Mouse (Mus musculus): ENCODE measurements around the gene Angel1.

Angel1 gene

DNA sequence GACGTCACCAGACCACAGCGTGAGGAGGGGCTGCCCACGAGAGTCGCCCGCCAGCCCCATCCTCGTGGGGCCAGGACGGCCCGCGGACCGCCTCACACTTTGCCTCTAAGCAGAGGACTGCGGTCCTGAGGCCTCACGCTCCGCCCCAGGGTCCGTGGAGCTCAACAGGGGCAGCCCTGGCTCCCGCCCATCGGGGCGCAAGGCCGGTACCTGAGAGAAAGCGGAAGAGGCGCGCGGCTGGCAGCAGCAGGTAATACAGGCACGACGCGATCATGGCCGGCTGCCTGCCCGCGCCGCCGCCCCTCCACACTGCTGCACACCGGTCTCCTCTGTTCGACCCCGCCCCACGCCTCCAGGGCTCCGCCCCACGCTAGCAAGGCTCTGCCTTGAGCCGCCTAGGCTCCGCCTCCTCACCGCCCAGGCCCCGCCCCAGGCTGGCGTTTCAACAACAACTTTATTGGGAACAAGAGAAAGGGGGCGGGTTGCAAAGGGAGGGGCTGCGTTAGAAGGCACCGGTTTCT, at the start of gene Angel1:
TSS of gene Angel1 (minus strand) at position 341 of the 521 bp plus-strand sequence.
- DNase-seq (ENCODE audit: extremely low spot score, low read depth, low spot score) = peak; percentile 72

DNA sequence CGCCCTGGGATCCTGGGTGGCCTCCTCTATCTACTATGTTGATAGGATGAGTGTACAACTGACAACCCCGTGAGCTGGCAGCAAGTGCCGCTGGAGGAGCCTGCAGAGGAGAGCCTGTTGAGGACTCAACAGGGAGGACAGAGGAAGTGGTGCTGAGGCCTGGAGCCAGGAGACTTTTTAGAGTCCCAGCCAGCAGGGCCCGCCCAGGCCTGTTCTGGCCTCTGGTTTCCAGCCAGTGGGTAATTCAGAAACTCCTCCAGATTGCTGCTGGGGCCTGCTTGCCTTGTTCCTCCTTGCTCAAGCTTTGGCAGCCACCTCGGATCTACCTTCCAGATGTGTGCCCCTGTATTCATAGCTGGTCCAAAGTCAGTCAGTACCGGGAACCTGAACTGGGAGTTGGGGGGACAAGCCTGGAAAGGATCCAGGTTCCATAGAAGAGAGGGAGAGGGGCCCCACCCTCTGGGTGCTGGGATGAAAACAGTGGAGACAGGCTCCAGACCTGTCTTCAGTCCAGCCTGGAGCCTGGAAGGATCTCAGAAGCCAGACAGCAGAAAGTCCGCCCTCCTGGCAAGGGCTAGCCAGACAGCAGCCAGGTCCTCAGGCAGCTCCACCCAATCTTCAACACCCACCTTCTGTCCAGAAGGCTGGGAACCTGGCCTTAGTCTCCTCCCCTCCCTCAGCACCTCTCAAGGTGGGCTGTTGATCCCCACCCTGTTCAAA, 49.5 kb upstream of the Angel1 start:
- DNase-seq (ENCODE audit: extremely low spot score, low read depth, low spot score) = no peak

- no peak for DNase-seq (ENCODE audit: extremely low spot score, low read depth, low spot score)
Observed at GRCm38 (mm10) chr12:86772551-86772950, 46.3 kb upstream of the Angel1 start.

GRCm38 (mm10) chr12:86771823-86772427, 45.7 kb upstream of the Angel1 start:
- peak; percentile 91 for DNase-seq (ENCODE audit: extremely low spot score, low read depth, low spot score)

DNA sequence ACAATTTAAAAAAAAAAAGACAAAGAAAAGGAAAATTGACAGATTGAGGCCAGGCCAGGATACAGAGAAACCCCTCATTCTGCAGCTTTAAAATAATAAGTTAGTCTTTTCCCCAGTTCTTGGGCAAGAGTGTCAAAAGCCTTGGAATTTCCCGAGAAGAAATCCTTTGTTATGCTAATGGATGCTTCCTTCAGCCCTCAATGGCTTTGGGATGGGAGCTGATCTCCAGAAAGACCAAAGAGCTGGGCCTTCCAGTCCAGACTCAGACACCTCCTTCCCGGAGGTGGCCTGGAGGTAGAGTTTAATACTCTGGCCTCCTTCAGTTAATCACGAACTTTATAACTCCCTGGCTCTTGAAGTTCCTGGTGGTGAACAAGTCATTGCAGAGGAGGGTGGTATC, 44.7 kb upstream of the Angel1 start:
- DNase-seq (ENCODE audit: extremely low spot score, low read depth, low spot score) = no peak

GRCm38 (mm10) chr12:86770261-86770670, 44.0 kb upstream of the Angel1 start:
- DNase-seq (ENCODE audit: extremely low spot score, low read depth, low spot score) = no peak

- DNase-seq (ENCODE audit: extremely low spot score, low read depth, low spot score) = no peak
Observed at GRCm38 (mm10) chr12:86769819-86770218, 43.6 kb upstream of the Angel1 start.

DNA sequence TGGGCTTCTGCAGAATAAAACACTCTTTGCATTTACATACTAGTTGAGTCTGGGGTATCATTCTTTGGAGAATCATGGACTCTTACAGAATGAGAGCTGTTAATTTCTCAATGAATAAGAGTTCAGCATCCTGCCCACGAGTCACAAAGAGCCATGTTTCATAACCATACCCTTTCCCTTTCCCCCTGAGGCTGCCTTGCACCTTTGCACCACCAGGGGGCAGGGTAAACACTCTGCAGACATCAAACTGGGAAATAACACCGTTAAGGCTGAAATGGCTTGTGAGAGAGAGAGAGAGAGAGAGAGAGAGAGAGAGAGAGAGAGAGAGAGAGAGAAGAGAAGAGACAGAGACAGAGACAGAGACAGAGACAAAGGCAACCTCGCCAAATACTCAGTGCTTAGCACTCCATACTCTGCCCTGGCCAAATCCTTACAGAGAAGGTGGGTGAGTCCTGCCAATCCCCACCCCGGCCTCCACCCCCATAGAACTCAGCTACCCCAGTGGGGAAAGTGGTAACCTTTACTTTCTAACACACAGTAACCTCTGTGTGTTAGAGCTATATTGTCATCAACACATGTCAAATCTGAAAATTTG, 42.8 kb upstream of the Angel1 start:
- no peak for DNase-seq (ENCODE audit: extremely low spot score, low read depth, low spot score)

- no peak for DNase-seq (ENCODE audit: extremely low spot score, low read depth, low spot score)
Observed at GRCm38 (mm10) chr12:86767868-86768631, 41.8 kb upstream of the Angel1 start.

DNA sequence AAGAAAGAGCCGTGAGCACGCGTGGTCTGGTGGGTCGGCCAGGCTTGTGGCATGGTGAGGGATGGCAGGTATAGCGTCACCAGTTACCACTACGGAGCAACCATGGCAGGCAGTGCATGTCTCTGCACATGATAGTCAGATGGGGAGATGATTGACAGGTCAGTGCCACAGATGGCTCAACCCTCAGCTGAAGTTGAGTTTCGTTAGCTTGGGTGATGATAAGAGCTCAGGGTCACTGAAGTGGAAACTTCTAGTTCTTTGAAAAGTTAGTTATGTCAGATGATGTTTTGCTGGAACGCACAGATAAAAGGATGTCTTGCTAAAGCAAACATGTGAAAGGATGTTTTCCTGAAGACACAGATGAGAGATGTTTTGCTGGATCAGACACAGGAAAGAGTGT, 40.2 kb upstream of the Angel1 start:
- DNase-seq (ENCODE audit: extremely low spot score, low read depth, low spot score) = no peak

GRCm38 (mm10) chr12:86764060-86764459, 37.8 kb upstream of the Angel1 start:
- DNase-seq (ENCODE audit: extremely low spot score, low read depth, low spot score) = no peak

DNA sequence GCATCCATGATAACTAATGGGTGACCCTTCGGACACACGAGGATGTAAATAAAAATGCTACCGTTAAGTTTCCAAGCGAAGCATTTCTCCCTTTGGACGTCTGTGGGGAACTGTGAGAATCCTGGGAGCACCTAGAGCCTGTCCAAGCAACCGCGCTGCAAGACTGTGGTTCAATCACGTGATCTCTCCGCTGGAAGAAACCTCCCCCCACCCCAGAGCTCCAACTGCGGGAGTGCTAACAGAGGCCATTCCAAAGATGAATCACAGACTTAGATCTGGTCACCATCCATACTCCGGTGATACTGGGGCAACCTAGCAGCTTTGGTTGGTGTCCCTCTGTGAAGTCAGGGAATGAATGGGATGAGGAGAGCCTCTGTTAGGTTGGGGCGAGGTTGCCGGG, 34.8 kb upstream of the Angel1 start:
- no peak for DNase-seq (ENCODE audit: extremely low spot score, low read depth, low spot score)

- no peak for DNase-seq (ENCODE audit: extremely low spot score, low read depth, low spot score)
Observed at GRCm38 (mm10) chr12:86734319-86734810, 8.1 kb upstream of the Angel1 start, which contains the start of gene Lrrc74a. Lrrc74a (plus strand) TSS chr12:86734369.

DNA sequence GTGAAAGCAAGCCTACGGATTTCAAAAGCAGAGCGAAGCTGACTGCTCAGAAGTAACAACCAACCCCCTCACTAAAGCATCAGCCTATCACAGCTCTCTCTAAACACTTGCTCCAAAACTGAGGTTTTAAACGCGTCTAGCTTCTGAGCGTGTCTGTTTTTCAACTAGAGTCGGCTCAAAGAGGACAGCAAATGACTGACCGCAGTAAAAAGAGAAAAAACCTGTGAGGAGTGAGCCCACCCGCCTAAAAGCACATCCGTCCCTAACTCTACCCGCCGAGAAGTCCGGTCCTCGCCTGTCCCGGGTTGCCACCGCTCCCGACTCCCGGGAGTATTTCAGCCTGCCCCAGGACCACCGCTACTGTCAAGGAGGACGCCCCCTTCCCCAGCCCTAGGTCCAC, 554 bp downstream of the Angel1 start:
- peak; percentile 10 for DNase-seq (ENCODE audit: extremely low spot score, low read depth, low spot score)

GRCm38 (mm10) chr12:86724300-86724699, 2.0 kb downstream of the Angel1 start:
- DNase-seq (ENCODE audit: extremely low spot score, low read depth, low spot score) = no peak

GRCm38 (mm10) chr12:86721453-86721852, 4.8 kb downstream of the Angel1 start:
- no peak for DNase-seq (ENCODE audit: extremely low spot score, low read depth, low spot score)

DNA sequence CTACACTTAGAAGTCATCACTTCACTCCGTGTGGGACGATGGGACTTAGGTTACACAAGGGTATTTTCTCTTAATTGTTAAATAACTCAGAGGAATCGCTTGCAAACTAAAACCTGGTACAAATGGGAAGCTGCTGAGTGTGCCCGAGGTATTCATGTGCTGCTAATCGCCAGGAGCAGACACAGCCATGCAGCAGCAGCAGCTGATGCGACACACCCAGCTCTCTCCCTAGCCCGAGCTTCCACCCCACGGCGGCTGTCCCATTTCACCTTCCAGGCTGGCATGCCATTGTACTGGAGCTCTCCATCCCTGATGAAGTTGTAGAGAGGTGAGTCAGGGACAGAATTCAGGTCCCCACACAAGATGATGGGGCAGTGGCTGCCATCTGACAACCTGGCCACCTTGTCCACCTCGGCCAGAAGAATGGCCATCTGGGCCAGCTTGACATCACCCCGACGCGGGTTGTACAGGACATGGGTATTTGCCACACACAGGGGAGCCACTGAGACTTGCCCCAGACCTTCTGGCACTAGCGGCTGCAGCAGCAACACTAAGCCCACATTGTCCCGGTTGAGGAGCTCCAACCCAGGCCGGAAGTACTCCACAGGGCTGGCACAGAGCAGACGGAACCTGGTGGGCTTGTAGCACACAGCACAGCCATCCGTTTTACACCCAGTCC, 6.2 kb downstream of the Angel1 start:
- no peak for DNase-seq (ENCODE audit: extremely low spot score, low read depth, low spot score)

DNA sequence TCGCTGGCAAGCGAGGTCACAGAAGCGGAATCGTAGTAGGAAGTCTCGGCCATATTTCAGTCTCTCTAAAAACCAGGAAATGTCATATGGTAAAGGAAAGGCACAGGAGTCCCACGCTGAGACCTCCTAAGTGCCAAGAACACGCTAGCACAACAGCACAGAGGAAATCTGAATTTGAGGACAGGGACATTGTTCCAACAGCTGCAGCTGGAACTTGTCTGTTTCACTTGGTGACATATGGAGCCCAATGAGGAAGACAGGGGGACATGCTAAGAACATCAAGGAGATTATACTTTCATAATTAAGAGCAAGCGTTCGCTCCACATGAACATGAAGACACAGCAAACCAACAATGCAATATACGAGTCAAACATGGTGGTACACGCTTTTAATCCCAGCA, 9.3 kb downstream of the Angel1 start:
- no peak for DNase-seq (ENCODE audit: extremely low spot score, low read depth, low spot score)

- DNase-seq (ENCODE audit: extremely low spot score, low read depth, low spot score) = no peak
Observed at GRCm38 (mm10) chr12:86715401-86715800, 10.9 kb downstream of the Angel1 start.

DNA sequence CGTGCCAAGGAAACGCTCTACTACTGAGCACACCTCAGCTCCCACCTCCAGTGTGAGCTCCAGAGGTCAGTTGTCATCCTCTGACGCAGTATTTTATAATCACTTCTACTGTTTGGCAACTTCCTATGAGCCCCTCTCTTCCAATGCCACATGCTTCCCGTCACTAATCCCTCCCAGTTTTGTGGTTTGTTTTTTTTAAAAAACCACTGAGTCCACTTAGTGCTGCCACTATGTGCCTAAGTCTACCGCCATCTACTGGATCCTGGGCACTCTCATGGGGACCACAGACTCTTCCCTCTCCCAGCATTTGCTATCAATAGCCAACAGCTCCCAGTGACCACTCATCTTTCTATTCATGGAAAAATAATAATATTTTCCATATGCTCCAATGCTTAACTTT, 12.2 kb downstream of the Angel1 start:
- no peak for DNase-seq (ENCODE audit: extremely low spot score, low read depth, low spot score)

- DNase-seq (ENCODE audit: extremely low spot score, low read depth, low spot score) = no peak
Observed at GRCm38 (mm10) chr12:86705843-86706242, 20.4 kb downstream of the Angel1 start.
